Mouse (Mus musculus) cortical plate, adult 2 months (tissue): ENCODE measurements at regions not wholly inside any gene's neighbourhood (a gene's known extent, or its start where the extent isn't known, plus 50 kb on each side); places are given as distances from the start of the nearest gene placed in this dataset.

ENCODE experiments used
- CTCF ChIP-seq: fragments of 200-500 bp; IDR thresholded peaks from 2 replicates; pipeline ENCODE4 v1.5.1; 2011; ENCODE audit warnings: mild to moderate bottlenecking, control low read depth, low read length; ENCODE audit not compliant: insufficient read depth; ENCODE audit errors: extremely low read depth
- POLR2A ChIP-seq: fragments of 200-500 bp; IDR thresholded peaks from 2 replicates; pipeline ENCODE4 v1.6.1; 2011; ENCODE audit warnings: mild to moderate bottlenecking, low read length, control low read depth; ENCODE audit not compliant: insufficient read depth; ENCODE audit errors: extremely low read depth

DNA sequence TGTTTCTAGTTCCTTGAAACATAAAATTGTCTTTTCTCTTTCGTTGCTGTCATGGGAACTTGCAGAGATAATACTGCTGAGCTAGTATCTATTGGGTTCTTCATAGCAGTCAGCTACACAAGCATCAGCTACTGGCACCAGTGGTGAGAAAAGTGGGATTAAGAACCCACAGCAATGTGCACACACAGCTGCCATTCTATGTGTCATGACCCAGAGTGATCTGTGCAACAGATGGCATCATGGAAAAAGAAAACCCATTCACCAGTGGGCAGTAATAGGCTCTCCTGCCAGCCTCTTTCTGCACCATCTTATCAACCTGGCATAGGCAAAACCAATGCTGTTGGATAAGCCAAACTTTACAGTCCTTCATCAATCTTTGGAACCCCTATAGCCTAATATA lies 428.1 kb downstream of the Trib2 start:
- TF ChIP-seq POLR2A (no peak), CTCF (no peak)
